Mouse (Mus musculus): ENCODE data around the gene AC109138.7. TPM values are rescaled to one million over a fixed set of nuclear protein-coding genes. Genes with fewer than 3 reads are reported as not detected.
A peak's percentile ranks its signal among the peaks of the same experiment; 100 is the strongest.

Gene AC109138.7
- 2.1 TPM in 1 of 2 replicates, not detected in the other for total RNA-seq (2014; fragmentation: Nextera tagmentation)
- not detected in 2 replicates for total RNA-seq (2017)

- no peak for ATAC-seq (replicated peaks; ENCODE audit: low FRiP score, low TSS enrichment, poor library complexity, severe bottlenecking)
These were observed at the start of gene AC109138.7, which contains the start of gene Clcf1 for GRCm38 (mm10) chr19:4214071-4214770. AC109138.7 (plus strand) TSS chr19:4214357. Clcf1 (plus strand) TSS chr19:4214238.

- ATAC-seq (replicated peaks; ENCODE audit: low FRiP score, low TSS enrichment, poor library complexity, severe bottlenecking), result no peak
These were observed 49.4 kb upstream of the AC109138.7 start for GRCm38 (mm10) chr19:4164721-4165120.

- no peak for ATAC-seq (replicated peaks; ENCODE audit: low FRiP score, low TSS enrichment, poor library complexity, severe bottlenecking)
These were observed 47.3 kb upstream of the AC109138.7 start for GRCm38 (mm10) chr19:4166678-4167476.

- peak; percentile 92 for ATAC-seq (replicated peaks; ENCODE audit: low FRiP score, low TSS enrichment, poor library complexity, severe bottlenecking)
These were observed 44.8 kb upstream of the AC109138.7 start for GRCm38 (mm10) chr19:4169378-4169784.

GRCm38 (mm10) chr19:4169810-4170209 lies 44.3 kb upstream of the AC109138.7 start:
- peak; percentile 16 for ATAC-seq (replicated peaks; ENCODE audit: low FRiP score, low TSS enrichment, poor library complexity, severe bottlenecking)

GRCm38 (mm10) chr19:4170723-4171392 lies 43.3 kb upstream of the AC109138.7 start:
- no peak for ATAC-seq (replicated peaks; ENCODE audit: low FRiP score, low TSS enrichment, poor library complexity, severe bottlenecking)

GRCm38 (mm10) chr19:4171393-4172290 lies 42.5 kb upstream of the AC109138.7 start:
- no peak for ATAC-seq (replicated peaks; ENCODE audit: low FRiP score, low TSS enrichment, poor library complexity, severe bottlenecking)

GRCm38 (mm10) chr19:4172925-4173324 lies 41.2 kb upstream of the AC109138.7 start:
- no peak for ATAC-seq (replicated peaks; ENCODE audit: low FRiP score, low TSS enrichment, poor library complexity, severe bottlenecking)

- ATAC-seq (replicated peaks; ENCODE audit: low FRiP score, low TSS enrichment, poor library complexity, severe bottlenecking), result no peak
These were observed 38.7 kb upstream of the AC109138.7 start, which contains the start of gene Carns1 for GRCm38 (mm10) chr19:4175368-4175947. Carns1 (minus strand) TSS chr19:4175479.

- no peak for ATAC-seq (replicated peaks; ENCODE audit: low FRiP score, low TSS enrichment, poor library complexity, severe bottlenecking)
These were observed 33.7 kb upstream of the AC109138.7 start for GRCm38 (mm10) chr19:4180411-4180810.

GRCm38 (mm10) chr19:4181892-4182291 lies 32.3 kb upstream of the AC109138.7 start:
- peak; percentile 40; the same call in 1 of the 2 replicates for ATAC-seq (replicated peaks; ENCODE audit: low FRiP score, low TSS enrichment, poor library complexity, severe bottlenecking)

GRCm38 (mm10) chr19:4183689-4184088 lies 30.5 kb upstream of the AC109138.7 start:
- no peak for ATAC-seq (replicated peaks; ENCODE audit: low FRiP score, low TSS enrichment, poor library complexity, severe bottlenecking)

- ATAC-seq (replicated peaks; ENCODE audit: low FRiP score, low TSS enrichment, poor library complexity, severe bottlenecking), result 0 out of 2 replicates have a peak, but pooled peaks have one; percentile 38
These were observed 28.9 kb upstream of the AC109138.7 start for GRCm38 (mm10) chr19:4184976-4185975.

GRCm38 (mm10) chr19:4187303-4187702 lies 26.9 kb upstream of the AC109138.7 start:
- ATAC-seq (replicated peaks; ENCODE audit: low FRiP score, low TSS enrichment, poor library complexity, severe bottlenecking), result no peak

- no peak for ATAC-seq (replicated peaks; ENCODE audit: low FRiP score, low TSS enrichment, poor library complexity, severe bottlenecking)
These were observed 25.0 kb upstream of the AC109138.7 start for GRCm38 (mm10) chr19:4189051-4189620.

GRCm38 (mm10) chr19:4190831-4191334 lies 23.3 kb upstream of the AC109138.7 start, which contains the start of gene Tbc1d10c:
Tbc1d10c (minus strand) TSS chr19:4191284.
- no peak for ATAC-seq (replicated peaks; ENCODE audit: low FRiP score, low TSS enrichment, poor library complexity, severe bottlenecking)

Measured in megakaryocyte-erythroid progenitor cell, adult 5-6 weeks (primary cell).